Mouse (Mus musculus) ES-E14 (cell line): Measurements from ENCODE around the gene Dguok. TPM values are rescaled to one million over a fixed set of nuclear protein-coding genes. Genes with fewer than 3 reads are reported as not detected.

Source experiments
- DNase-seq: peaks from one replicate; pipeline ENCODE4 v3.0.0-alpha.2; 2013; ENCODE audit warnings: low read depth, low spot score
- H3K27ac ChIP-seq: 2 replicates; pipeline ENCODE4 v1.5.1; 2012; ENCODE audit warnings: low read depth, mild to moderate bottlenecking, low read length, moderate library complexity, mixed read lengths; ENCODE audit not compliant: poor library complexity, insufficient read depth, severe bottlenecking
- H3K36me3 ChIP-seq: 2 replicates; pipeline ENCODE4 v1.6.1; 2012; ENCODE audit warnings: mild to moderate bottlenecking, low read length, moderate library complexity, mixed read lengths; ENCODE audit not compliant: control insufficient read depth, poor library complexity, insufficient read depth, severe bottlenecking
- H3K4me1 ChIP-seq, 2 experiments: fragments of 150-350 bp in 1 of 2; sonication (generic) in 1 of 2; 2 replicates each; pipeline ENCODE4 v1.6.1; 2012; ENCODE audit warnings: low read length in 2 of 2, mild to moderate bottlenecking in 1 of 2, mixed read lengths in 1 of 2; ENCODE audit not compliant: control insufficient read depth in 2 of 2, insufficient read depth in 2 of 2, poor library complexity in 1 of 2
- H3K4me3 ChIP-seq, 2 experiments: fragments of 150-350 bp in 1 of 2; sonication (generic) in 1 of 2; 2 replicates each; pipeline ENCODE4 v1.5.1; 2012; ENCODE audit warnings: low read length in 2 of 2, low read depth in 1 of 2, mild to moderate bottlenecking in 1 of 2, mixed read lengths in 1 of 2; ENCODE audit not compliant: insufficient read depth in 1 of 2, poor library complexity in 1 of 2, severe bottlenecking in 1 of 2
- H3K9ac ChIP-seq: 2 replicates; pipeline ENCODE4 v1.6.1; 2012; ENCODE audit warnings: low read depth, mild to moderate bottlenecking, low read length, mixed read lengths; ENCODE audit not compliant: poor library complexity, insufficient read depth, severe bottlenecking
- H3K9me3 ChIP-seq: fragments of 150-350 bp; sonication (generic); 2 replicates; pipeline ENCODE4 v1.6.1; 2012; ENCODE audit warnings: low read depth, mild to moderate bottlenecking, low read length; ENCODE audit not compliant: control insufficient read depth, insufficient read depth
- CHD2 ChIP-seq: IDR thresholded peaks from 2 replicates; pipeline ENCODE4 v1.6.1; 2014; ENCODE audit warnings: mild to moderate bottlenecking, low read depth, low read length, inconsistent platforms
- HCFC1 ChIP-seq: IDR thresholded peaks from 2 replicates; pipeline ENCODE4 v1.6.1; 2012; ENCODE audit warnings: low read length, inconsistent platforms, borderline replicate concordance; ENCODE audit not compliant: insufficient read depth
- MAFK ChIP-seq: IDR thresholded peaks from 2 replicates; pipeline ENCODE4 v1.6.1; 2014; ENCODE audit warnings: mild to moderate bottlenecking, low read depth, low read length, inconsistent platforms; ENCODE audit not compliant: insufficient read depth
- ZC3H11A ChIP-seq: IDR thresholded peaks from 2 replicates; pipeline ENCODE4 v1.6.1; 2012; ENCODE audit warnings: low read depth, mild to moderate bottlenecking, inconsistent platforms, low read length, borderline replicate concordance
- ZNF384 ChIP-seq: IDR thresholded peaks from 2 replicates; pipeline ENCODE4 v1.6.1; 2012; ENCODE audit warnings: low read depth, low read length, inconsistent platforms
- in situ Hi-C, 2 experiments: fragments of 600-800 bp; cut with MboI; formaldehyde crosslinking; loops; one replicate each; pipeline ENCODE4 v1.15.1; 2025; ENCODE audit warnings: low sequenced_read_pairs in 2 of 2, inconsistent platforms in 1 of 2; ENCODE audit not compliant: unreplicated experiment in 2 of 2
- total RNA-seq: library from RNA; depleted of rRNA; stranded (reverse); fragments of 300-350 nt; gene quantifications from 2 replicates; pipeline ENCODE4 v1.2.3, GENCODE M21; 2012

The Dguok gene
- total RNA-seq, 1 experiment, result 21.4 TPM

- H3K4me1 ChIP-seq, result no peaks in the 10 kb centered on the region
- H3K9ac ChIP-seq, result no peak overlapping the region
- DNase-seq, result no peak
- TF ChIP-seq HCFC1, result no peak
- no peak for TF ChIP-seq MAFK
- no peak for TF ChIP-seq ZNF384
- no peak for TF ChIP-seq ZC3H11A
- TF ChIP-seq CHD2, result no peak
- H3K27ac ChIP-seq, result no peak overlapping the region
- H3K9me3 ChIP-seq, result no peaks in the 10 kb centered on the region
- no peak overlapping the region for H3K4me3 ChIP-seq
- in situ Hi-C loops, result no loop called here
- H3K36me3 ChIP-seq, result no peaks in the 10 kb centered on the region
These were observed 35.1 kb upstream of the Dguok start for GRCm38 (mm10) chr6:83541756-83542456.

GRCm38 (mm10) chr6:83540017-83540416 lies 33.2 kb upstream of the Dguok start:
- TF ChIP-seq ZNF384, result no peak
- TF ChIP-seq ZC3H11A, result no peak
- no peak for TF ChIP-seq HCFC1
- no peak for TF ChIP-seq CHD2
- TF ChIP-seq MAFK, result no peak
- H3K9me3 ChIP-seq, result no peaks in the 10 kb centered on the region
- H3K4me3 ChIP-seq, result no peak overlapping the region
- DNase-seq, result no peak
- in situ Hi-C loops, result no loop called here
- no peaks in the 10 kb centered on the region for H3K4me1 ChIP-seq
- H3K27ac ChIP-seq, result no peak overlapping the region
- no peaks in the 10 kb centered on the region for H3K36me3 ChIP-seq
- no peak overlapping the region for H3K9ac ChIP-seq

- Histone ChIP-seq H3K9me3 (no peaks in the 10 kb centered on the region), H3K4me1 (no peaks in the 10 kb centered on the region), H3K4me3 (no peak overlapping the region), H3K27ac (no peak overlapping the region), H3K36me3 (no peaks in the 10 kb centered on the region), H3K9ac (no peak overlapping the region)
- DNase-seq, result no peak
- in situ Hi-C loops, result no loop called here
- TF ChIP-seq MAFK (no peak), CHD2 (no peak), ZC3H11A (no peak), HCFC1 (no peak), ZNF384 (no peak)
These were observed 30.0 kb upstream of the Dguok start for GRCm38 (mm10) chr6:83536795-83537059.

GRCm38 (mm10) chr6:83536028-83536794 lies 29.4 kb upstream of the Dguok start, which contains the start of gene Actg2:
Actg2 (minus strand) TSS chr6:83536265.
- Histone ChIP-seq H3K9ac (no peak within 1 kb of the TSS), H3K36me3 (no peaks in the 10 kb centered on the region), H3K9me3 (no peaks in the 10 kb centered on the region), H3K27ac (no peak within 1 kb of the TSS), H3K4me3 (no peak within 1 kb of the TSS), H3K4me1 (no peaks in the 10 kb centered on the region)
- no peak for DNase-seq
- TF ChIP-seq ZNF384 (no peak), HCFC1 (no peak), CHD2 (no peak), MAFK (no peak), ZC3H11A (no peak)
- in situ Hi-C loops, result no loop called here
